Mouse (Mus musculus): Measurements from ENCODE around the gene Pla2g2f. TPM values are rescaled to one million over a fixed set of nuclear protein-coding genes. Genes with fewer than 3 reads are reported as not detected.

Gene Pla2g2f
- total and polyA plus RNA-seq, 3 experiments = not detected

DNA sequence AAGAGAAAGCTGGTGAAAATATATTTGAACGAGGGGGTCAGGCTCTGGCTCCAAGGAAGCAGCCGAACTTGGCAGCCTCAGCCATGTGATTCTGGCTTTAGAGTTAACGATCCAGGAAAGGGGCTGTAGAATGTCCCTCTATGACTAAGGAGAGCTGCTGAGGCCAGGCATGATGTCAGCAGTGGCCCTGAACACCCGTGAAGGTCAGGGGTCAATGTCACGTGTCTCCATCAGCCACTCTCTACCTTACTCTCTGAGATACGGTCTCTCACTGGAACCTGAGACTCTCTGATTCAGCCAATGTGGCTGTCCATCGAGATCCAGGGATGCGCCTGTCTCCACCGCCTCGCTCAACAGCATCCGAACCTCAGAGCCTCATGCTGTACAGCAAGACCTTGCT is 45.5 kb upstream of the Pla2g2f start:
- in situ Hi-C loops (cut with MboI; ENCODE audit: low pct_ligation_motif_present, low pct_unique_long_range_greater_than_20kb, low sequenced_read_pairs) = no loop called here
- no peak overlapping the region for H3K4me3 ChIP-seq (replicated peaks in 1 of 3; ENCODE audit: low read depth in 2 of 3, low read length in 2 of 3, poor library complexity in 1 of 3)
- no peaks in the 10 kb centered on the region for H3K79me2 ChIP-seq (replicated peaks; ENCODE audit: control insufficient read depth, extremely low read depth, insufficient read depth, poor library complexity, severe bottlenecking)
- TF ChIP-seq UBTF (IDR thresholded peaks at IDR 0.05; ENCODE audit: low read depth, low read length) = no peak
- TF ChIP-seq JUND (conservative IDR thresholded peaks at IDR 0.05; ENCODE audit: low read depth, low read length) = no peak
- TF ChIP-seq SMC3 (IDR thresholded peaks at IDR 0.05; ENCODE audit: low read depth, low read length) = no peak
- TF ChIP-seq POLR2A (IDR thresholded peaks at IDR 0.05; ENCODE audit: low read depth, low read length) = no peak
- TF ChIP-seq MEF2A (IDR thresholded peaks at IDR 0.05; ENCODE audit: borderline replicate concordance, low read depth, low read length) = no peak
- no peak for TF ChIP-seq ZMIZ1 (IDR thresholded peaks at IDR 0.05; ENCODE audit: low read depth, low read length)
- TF ChIP-seq POLR2AphosphoS2 (IDR thresholded peaks at IDR 0.05; ENCODE audit: low read depth, low read length) = no peak
- TF ChIP-seq CHD1 (IDR thresholded peaks at IDR 0.05; ENCODE audit: low read depth, low read length) = no peak
- no peak for TF ChIP-seq TCF12 (IDR thresholded peaks at IDR 0.05; ENCODE audit: low read depth, low read length)
- TF ChIP-seq GABPA (IDR thresholded peaks at IDR 0.05; ENCODE audit: insufficient replicate concordance, low read depth, low read length) = no peak
- TF ChIP-seq MAX (IDR thresholded peaks at IDR 0.05; ENCODE audit: low read length) = no peak
- no peak for TF ChIP-seq USF1 (IDR thresholded peaks at IDR 0.05; ENCODE audit: low read depth, low read length)
- TF ChIP-seq CTCF (conservative IDR thresholded peaks at IDR 0.05 in 1 of 2, IDR thresholded peaks at IDR 0.05 in 1 of 2; ENCODE audit: low read depth in 2 of 2, low read length in 2 of 2) = no peak
- TF ChIP-seq MAFK (IDR thresholded peaks at IDR 0.05; ENCODE audit: insufficient replicate concordance, low read length) = no peak
- dilution Hi-C loops (cut with MboI; ENCODE audit: extremely low pct_ligation_motif_present, extremely low pct_unique_long_range_greater_than_20kb, low sequenced_read_pairs) = no loop called here
- peaks cover 5% of the 10 kb centered on the region for H3K9me3 ChIP-seq (replicated peaks; ENCODE audit: low read length)
- no peak overlapping the region for H3K27ac ChIP-seq (ENCODE audit: insufficient read depth, low read depth)
- H3K36me3 ChIP-seq (replicated peaks in 1 of 2; ENCODE audit: control insufficient read depth in 1 of 2, insufficient read depth in 1 of 2, low read length in 1 of 2) = no peaks in the 10 kb centered on the region
- no peak overlapping the region for H3K4me2 ChIP-seq (ENCODE audit: insufficient read depth, low read depth, poor library complexity, severe bottlenecking)
- no peak for DNase-seq (ENCODE audit: extremely low read depth)
- no peaks in the 10 kb centered on the region for H3K4me1 ChIP-seq (ENCODE audit: control insufficient read depth in 1 of 2, insufficient read depth in 2 of 2)
- peaks cover 97% of the 10 kb centered on the region for H3K27me3 ChIP-seq (replicated peaks)
- no peak overlapping the region for H3K9ac ChIP-seq (ENCODE audit: insufficient read depth, low read depth)

DNA sequence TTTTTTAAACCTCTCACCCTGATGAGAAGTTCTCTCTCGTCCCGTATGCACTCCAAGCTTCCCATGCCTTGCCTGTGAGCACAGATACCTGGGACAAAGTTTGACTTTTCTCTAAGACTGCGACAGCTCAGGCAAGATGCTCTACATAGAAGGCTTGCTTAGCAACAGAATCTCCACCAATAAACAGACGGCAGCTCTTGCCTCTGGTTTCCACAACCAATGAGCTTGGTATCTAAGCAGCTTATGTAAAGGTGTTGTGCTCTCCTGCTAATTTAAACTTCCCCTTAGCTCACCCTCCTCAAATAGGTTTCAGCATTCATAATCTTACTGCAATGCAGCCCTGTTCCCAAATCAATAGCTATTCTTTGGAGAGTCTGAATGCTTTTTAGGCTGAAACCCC is 44.2 kb upstream of the Pla2g2f start:
- H3K27ac ChIP-seq (ENCODE audit: insufficient read depth, low read depth) = no peak overlapping the region
- no peak for DNase-seq (ENCODE audit: extremely low read depth)
- H3K4me1 ChIP-seq (ENCODE audit: control insufficient read depth in 1 of 2, insufficient read depth in 2 of 2) = no peaks in the 10 kb centered on the region
- H3K36me3 ChIP-seq (replicated peaks in 1 of 2; ENCODE audit: control insufficient read depth in 1 of 2, insufficient read depth in 1 of 2, low read length in 1 of 2) = no peaks in the 10 kb centered on the region
- H3K79me2 ChIP-seq (replicated peaks; ENCODE audit: control insufficient read depth, extremely low read depth, insufficient read depth, poor library complexity, severe bottlenecking) = no peaks in the 10 kb centered on the region
- peaks cover 5% of the 10 kb centered on the region for H3K9me3 ChIP-seq (replicated peaks; ENCODE audit: low read length)
- TF ChIP-seq IRF4 (IDR thresholded peaks at IDR 0.05; ENCODE audit: low read depth, low read length) = no peak
- TF ChIP-seq CHD1 (IDR thresholded peaks at IDR 0.05; ENCODE audit: low read depth, low read length) = no peak
- TF ChIP-seq USF1 (IDR thresholded peaks at IDR 0.05; ENCODE audit: low read depth, low read length) = no peak
- TF ChIP-seq TCF12 (IDR thresholded peaks at IDR 0.05; ENCODE audit: low read depth, low read length) = no peak
- TF ChIP-seq JUND (conservative IDR thresholded peaks at IDR 0.05; ENCODE audit: low read depth, low read length) = no peak
- no peak for TF ChIP-seq RCOR1 (conservative IDR thresholded peaks at IDR 0.05; ENCODE audit: low read depth, low read length)
- TF ChIP-seq MYC (IDR thresholded peaks at IDR 0.05; ENCODE audit: low read depth, low read length) = no peak
- in situ Hi-C loops (cut with MboI; ENCODE audit: low pct_ligation_motif_present, low pct_unique_long_range_greater_than_20kb, low sequenced_read_pairs) = no loop called here
- no peak overlapping the region for H3K4me2 ChIP-seq (ENCODE audit: insufficient read depth, low read depth, poor library complexity, severe bottlenecking)
- H3K9ac ChIP-seq (ENCODE audit: insufficient read depth, low read depth) = no peak overlapping the region
- dilution Hi-C loops (cut with MboI; ENCODE audit: extremely low pct_ligation_motif_present, extremely low pct_unique_long_range_greater_than_20kb, low sequenced_read_pairs) = no loop called here
- H3K27me3 ChIP-seq (replicated peaks) = peaks cover 97% of the 10 kb centered on the region
- H3K4me3 ChIP-seq (replicated peaks in 1 of 3; ENCODE audit: low read depth in 2 of 3, low read length in 2 of 3, poor library complexity in 1 of 3) = no peak overlapping the region
